Mouse (Mus musculus) stomach, postnatal 0 days (tissue): ENCODE measurements around the gene Psme4.

Experiments used
- CTCF ChIP-seq: IDR thresholded peaks from 2 replicates; pipeline ENCODE4 v1.5.1; 2016; ENCODE audit warnings: antibody characterized with exemption, low read depth, mild to moderate bottlenecking, moderate library complexity
- EP300 ChIP-seq: optimal IDR thresholded peaks from 2 replicates; pipeline ENCODE3; 2016; ENCODE audit warnings: antibody characterized with exemption

- no peak for TF ChIP-seq CTCF
- no peak for TF ChIP-seq EP300
These were observed 40.8 kb upstream of the Psme4 start for GRCm38 (mm10) chr11:30730721-30731120.
